Mouse (Mus musculus): ENCODE data around the gene Xylt1. TPM values are rescaled to one million over a fixed set of nuclear protein-coding genes. Genes with fewer than 3 reads are reported as not detected.

Gene Xylt1
- polyA plus RNA-seq, 1 experiment from 2014 or later, result 2.0 TPM

DNA sequence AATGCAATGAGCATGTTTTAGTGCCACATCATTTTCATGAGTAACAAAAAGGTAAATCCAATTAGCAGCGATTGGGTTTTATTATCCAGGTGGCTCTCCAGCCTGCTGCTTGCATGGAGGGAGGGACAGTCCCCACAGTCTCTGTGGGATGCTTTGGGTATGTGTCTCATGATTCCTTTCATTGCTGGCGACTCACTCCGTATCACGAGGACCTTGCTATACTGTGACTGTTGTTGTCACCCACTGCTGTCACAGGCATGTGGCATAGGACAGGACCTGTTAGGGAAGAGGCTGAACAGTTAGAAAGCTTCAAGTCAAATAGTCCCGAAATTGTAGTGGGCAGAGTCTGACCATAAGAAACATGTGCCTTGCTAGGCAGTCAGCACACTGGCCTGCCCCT is 234.1 kb downstream of the Xylt1 start:
- H3K9ac ChIP-seq (replicated peaks), result no peak overlapping the region
- no peak overlapping the region for H3K4me2 ChIP-seq (replicated peaks)
- peaks cover 38% of the 10 kb centered on the region for H3K4me1 ChIP-seq
- H3K36me3 ChIP-seq, result no peaks in the 10 kb centered on the region
- no peak for ATAC-seq (replicated peaks)
- H3K4me3 ChIP-seq, result no peak overlapping the region
- no peaks in the 10 kb centered on the region for H3K9me3 ChIP-seq
- WGBS, result 58% methylated on average over 5 of the region's 5 CpGs
- H3K27ac ChIP-seq (replicated peaks), result no peak overlapping the region
- H3K27me3 ChIP-seq, result no peaks in the 10 kb centered on the region

DNA sequence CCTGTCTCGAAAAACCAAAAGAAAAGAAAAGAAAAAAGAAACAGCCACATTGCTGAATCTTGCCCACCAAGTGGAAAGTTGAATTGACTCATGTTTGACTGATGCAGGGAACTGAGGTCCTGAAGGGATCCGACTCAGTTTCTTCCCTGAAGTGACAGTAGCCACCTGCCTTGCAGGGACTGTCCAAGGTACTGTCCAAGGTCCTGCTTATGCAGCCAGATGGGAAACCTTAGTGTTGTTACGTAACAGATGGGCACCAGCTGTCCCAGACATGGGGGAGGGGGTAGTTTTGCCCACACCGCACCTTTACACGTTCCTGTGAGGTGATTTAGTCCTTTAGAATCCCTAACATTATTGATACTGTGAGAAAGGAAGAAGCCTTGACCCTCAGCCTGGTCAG is 235.5 kb downstream of the Xylt1 start:
- no peaks in the 10 kb centered on the region for H3K27me3 ChIP-seq
- H3K27ac ChIP-seq (replicated peaks), result no peak overlapping the region
- H3K9ac ChIP-seq (replicated peaks), result no peak overlapping the region
- H3K36me3 ChIP-seq, result no peaks in the 10 kb centered on the region
- no peak overlapping the region for H3K4me2 ChIP-seq (replicated peaks)
- ATAC-seq (replicated peaks), result no peak
- no peak overlapping the region for H3K4me3 ChIP-seq
- H3K9me3 ChIP-seq, result no peaks in the 10 kb centered on the region
- 62% methylated on average over 5 of the region's 5 CpGs for WGBS
- peaks cover 35% of the 10 kb centered on the region for H3K4me1 ChIP-seq

DNA sequence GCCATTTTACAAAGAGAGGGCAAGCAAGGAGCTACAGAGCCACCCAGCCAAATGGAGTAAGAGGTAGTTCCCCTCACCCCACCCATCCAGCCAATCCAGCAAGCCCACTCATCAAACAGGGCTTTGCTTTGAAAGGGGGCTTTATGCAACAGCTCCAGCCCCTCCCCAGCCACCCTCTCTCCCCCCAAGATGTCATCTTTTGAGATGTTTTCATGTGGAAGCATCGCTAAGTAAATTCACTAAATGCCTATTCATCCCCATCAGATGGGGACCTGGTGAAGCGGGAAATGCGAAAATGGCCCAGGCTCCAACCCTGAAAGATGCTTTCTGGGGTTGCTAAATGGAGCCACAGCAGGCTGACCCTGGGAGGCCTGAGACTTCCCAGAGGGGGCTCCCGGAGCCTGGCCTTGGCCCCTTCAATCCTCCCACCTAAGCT is 238.0 kb downstream of the Xylt1 start:
- H3K27ac ChIP-seq (replicated peaks), result peak overlapping the region; percentile 57
- 9% methylated on average over 4 of the region's 4 CpGs for WGBS
- H3K9me3 ChIP-seq, result no peaks in the 10 kb centered on the region
- no peaks in the 10 kb centered on the region for H3K36me3 ChIP-seq
- no peak overlapping the region for H3K4me3 ChIP-seq
- H3K9ac ChIP-seq (replicated peaks), result no peak overlapping the region
- H3K4me2 ChIP-seq (replicated peaks), result no peak overlapping the region
- H3K4me1 ChIP-seq, result peaks cover 25% of the 10 kb centered on the region
- peak; percentile 89 for ATAC-seq (replicated peaks)
- no peaks in the 10 kb centered on the region for H3K27me3 ChIP-seq

DNA sequence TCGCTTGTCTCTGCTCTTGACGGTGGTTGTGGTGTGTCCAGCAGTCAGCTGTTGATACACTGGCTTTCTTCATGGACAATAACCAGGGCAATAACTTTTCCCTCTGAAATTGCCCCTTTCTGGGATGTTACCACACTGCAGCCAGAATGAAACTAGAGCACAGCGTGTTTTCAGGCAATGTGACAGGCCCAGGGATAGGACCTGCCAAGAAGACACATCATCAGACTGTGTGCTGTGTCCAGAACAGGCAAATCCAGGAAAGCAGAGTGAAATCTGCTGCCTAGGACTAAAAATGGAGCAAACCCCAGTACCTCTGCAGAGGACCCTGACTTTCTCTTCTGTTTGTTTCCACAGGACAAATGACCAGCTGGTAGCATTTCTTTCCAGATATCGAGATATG is 240.8 kb downstream of the Xylt1 start:
- Histone ChIP-seq H3K9me3 (no peaks in the 10 kb centered on the region), H3K4me1 (peaks cover 23% of the 10 kb centered on the region), H3K27ac (replicated peaks) (no peak overlapping the region), H3K4me2 (replicated peaks) (no peak overlapping the region), H3K36me3 (no peaks in the 10 kb centered on the region), H3K27me3 (no peaks in the 10 kb centered on the region), H3K4me3 (no peak overlapping the region), H3K9ac (replicated peaks) (no peak overlapping the region)
- 82% methylated on average over 4 of the region's 4 CpGs for WGBS
- ATAC-seq (replicated peaks), result no peak

DNA sequence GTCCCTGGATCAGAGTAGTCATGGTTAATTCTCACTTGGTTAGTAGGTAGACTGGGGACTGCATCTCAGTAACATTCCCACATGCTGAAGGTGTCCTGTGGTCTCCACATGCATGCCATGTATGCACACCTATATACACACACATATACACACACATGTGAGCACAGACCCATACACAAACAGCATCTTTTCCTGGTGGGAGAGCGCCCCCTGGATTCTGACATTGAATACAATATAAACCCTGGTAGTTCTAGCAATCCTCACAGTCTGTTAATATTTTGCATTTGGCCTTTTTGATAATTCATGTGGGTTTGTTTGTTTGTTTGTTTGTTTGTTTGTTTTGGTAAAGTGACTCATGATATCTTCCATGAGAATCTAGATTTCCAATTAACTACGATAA is 242.0 kb downstream of the Xylt1 start:
- no peak for ATAC-seq (replicated peaks)
- WGBS, result 92% methylated on average over 2 of the region's 2 CpGs

DNA sequence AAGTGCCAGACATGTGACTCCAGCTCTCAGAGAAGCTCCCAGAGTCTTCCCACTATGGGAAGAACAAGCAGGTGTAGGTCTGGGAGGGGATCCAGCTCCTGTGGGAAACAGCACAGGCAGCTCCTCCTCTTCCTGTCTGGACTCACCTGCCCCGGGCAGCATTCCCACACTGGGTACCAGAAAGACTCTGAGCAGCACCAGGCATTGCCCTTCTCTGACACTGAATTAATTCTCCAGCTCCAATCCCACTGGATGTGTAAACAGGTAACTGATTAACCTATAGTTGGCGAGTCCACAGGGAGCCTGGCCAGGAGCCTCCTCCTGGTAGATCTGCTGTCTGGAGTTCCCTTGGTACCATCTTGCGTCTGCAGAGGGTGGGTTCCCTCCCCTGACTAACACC is 248.0 kb downstream of the Xylt1 start:
- no peak overlapping the region for H3K27ac ChIP-seq (replicated peaks)
- 74% methylated on average over 3 of the region's 3 CpGs for WGBS
- no peaks in the 10 kb centered on the region for H3K36me3 ChIP-seq
- H3K27me3 ChIP-seq, result no peaks in the 10 kb centered on the region
- no peak overlapping the region for H3K4me2 ChIP-seq (replicated peaks)
- H3K9me3 ChIP-seq, result no peaks in the 10 kb centered on the region
- no peak overlapping the region for H3K9ac ChIP-seq (replicated peaks)
- ATAC-seq (replicated peaks), result no peak
- no peak overlapping the region for H3K4me3 ChIP-seq
- peaks cover 12% of the 10 kb centered on the region for H3K4me1 ChIP-seq

More for the DNA sequence above, 242.0 kb downstream of the Xylt1 start:
- H3K36me3 ChIP-seq, result no peaks in the 10 kb centered on the region
- no peak overlapping the region for H3K27ac ChIP-seq (replicated peaks)
- no peak overlapping the region for H3K4me3 ChIP-seq
- H3K9me3 ChIP-seq, result no peaks in the 10 kb centered on the region
- peaks cover 28% of the 10 kb centered on the region for H3K4me1 ChIP-seq
- no peak overlapping the region for H3K4me2 ChIP-seq (replicated peaks)
- H3K27me3 ChIP-seq, result no peaks in the 10 kb centered on the region
- H3K9ac ChIP-seq (replicated peaks), result no peak overlapping the region

DNA sequence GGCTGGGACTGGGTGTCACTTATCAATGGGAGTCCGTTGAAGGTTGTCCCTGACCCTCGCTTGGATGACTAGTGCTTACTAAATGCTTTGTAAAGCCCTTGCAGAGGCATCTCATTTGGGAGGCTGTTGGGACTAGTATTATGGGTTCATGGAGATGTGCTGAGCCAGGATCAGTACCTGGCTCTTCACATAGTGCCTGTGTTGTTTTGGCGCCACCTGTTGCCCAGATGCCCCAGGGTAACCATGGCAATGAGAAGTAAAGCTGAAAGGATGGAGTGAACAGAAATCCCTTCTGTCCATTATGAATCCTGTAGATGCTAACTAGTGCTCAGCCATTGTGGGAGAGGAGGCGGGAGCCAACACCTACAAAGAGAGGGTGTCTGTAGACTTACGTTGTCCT is 249.9 kb downstream of the Xylt1 start:
- Histone ChIP-seq H3K4me1 (peaks cover 12% of the 10 kb centered on the region), H3K27ac (replicated peaks) (no peak overlapping the region), H3K27me3 (no peaks in the 10 kb centered on the region), H3K9me3 (no peaks in the 10 kb centered on the region), H3K4me3 (no peak overlapping the region), H3K36me3 (no peaks in the 10 kb centered on the region), H3K4me2 (replicated peaks) (no peak overlapping the region), H3K9ac (replicated peaks) (no peak overlapping the region)
- ATAC-seq (replicated peaks), result no peak
- WGBS, result 44% methylated on average over 5 of the region's 5 CpGs

DNA sequence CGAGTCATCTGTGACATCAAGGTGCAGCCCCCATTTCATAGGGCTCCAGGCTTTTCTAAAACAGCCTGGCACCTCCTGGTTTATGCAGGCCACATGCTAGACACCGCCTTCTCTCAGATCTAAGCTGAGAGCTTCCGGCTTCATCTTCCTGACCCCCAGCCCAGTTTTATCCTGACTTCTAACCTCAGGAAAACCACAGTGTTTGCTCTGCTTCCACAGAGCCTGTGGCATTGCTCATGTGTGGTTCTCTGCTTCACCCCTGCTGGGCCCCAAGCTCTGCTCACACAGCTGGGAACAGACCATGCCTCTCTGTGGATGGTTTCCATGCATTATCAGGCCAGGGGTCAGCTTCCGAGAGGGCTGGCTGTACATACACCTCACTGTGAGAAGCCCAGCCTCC is 254.8 kb downstream of the Xylt1 start:
- Histone ChIP-seq H3K27me3 (no peaks in the 10 kb centered on the region), H3K4me3 (no peak overlapping the region), H3K27ac (replicated peaks) (no peak overlapping the region), H3K4me2 (replicated peaks) (no peak overlapping the region), H3K9me3 (no peaks in the 10 kb centered on the region), H3K9ac (replicated peaks) (no peak overlapping the region), H3K36me3 (no peaks in the 10 kb centered on the region), H3K4me1 (peaks cover 3% of the 10 kb centered on the region; the same call in 1 of the 2 replicates)
- WGBS, result 64% methylated on average over 4 of the region's 4 CpGs
- ATAC-seq (replicated peaks), result no peak

DNA sequence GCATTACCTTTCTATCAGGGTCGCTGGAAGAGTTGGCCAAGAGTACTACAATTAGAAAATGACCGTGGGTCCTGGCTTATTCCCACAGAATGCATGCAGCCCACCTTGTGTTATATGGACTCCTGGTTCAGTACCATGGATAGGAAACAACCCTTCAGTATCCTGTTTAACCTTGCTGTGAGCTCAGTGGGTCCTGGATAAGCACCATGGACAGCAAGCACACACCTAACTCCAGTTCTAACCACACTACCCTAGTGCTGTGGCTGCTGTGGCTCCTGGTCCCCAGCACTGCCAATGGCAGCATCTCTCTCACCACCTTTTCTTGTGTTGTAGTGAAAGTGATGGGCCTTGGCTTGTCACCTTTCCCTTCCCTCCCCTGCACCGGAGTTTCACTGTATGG is 255.9 kb downstream of the Xylt1 start:
- Histone ChIP-seq H3K36me3 (no peaks in the 10 kb centered on the region), H3K27me3 (no peaks in the 10 kb centered on the region), H3K4me1 (no peaks in the 10 kb centered on the region), H3K9ac (replicated peaks) (no peak overlapping the region), H3K4me2 (replicated peaks) (no peak overlapping the region), H3K4me3 (no peak overlapping the region), H3K9me3 (no peaks in the 10 kb centered on the region), H3K27ac (replicated peaks) (no peak overlapping the region)
- 78% methylated on average over 3 of the region's 3 CpGs for WGBS
- ATAC-seq (replicated peaks), result no peak

DNA sequence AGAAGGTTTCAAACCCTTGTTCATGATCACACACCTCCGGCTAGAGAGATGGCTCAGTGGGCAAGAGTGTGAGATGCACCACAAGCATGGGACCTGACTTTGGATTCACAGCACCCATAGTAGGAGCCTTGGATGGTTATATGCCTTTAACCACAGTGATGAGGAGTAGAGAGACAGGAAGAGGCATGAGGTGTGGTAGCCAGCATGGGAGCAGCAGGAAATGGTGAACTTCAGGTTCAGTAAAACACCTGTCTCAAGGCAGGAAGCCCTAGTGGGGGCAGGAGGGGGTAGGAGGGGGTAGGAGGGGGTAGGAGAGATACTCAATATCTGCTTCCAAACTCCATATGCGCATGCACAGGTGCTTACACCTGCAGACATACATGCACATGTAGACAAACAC is 257.2 kb downstream of the Xylt1 start:
- WGBS, result 92% methylated on average over 2 of the region's 2 CpGs

DNA sequence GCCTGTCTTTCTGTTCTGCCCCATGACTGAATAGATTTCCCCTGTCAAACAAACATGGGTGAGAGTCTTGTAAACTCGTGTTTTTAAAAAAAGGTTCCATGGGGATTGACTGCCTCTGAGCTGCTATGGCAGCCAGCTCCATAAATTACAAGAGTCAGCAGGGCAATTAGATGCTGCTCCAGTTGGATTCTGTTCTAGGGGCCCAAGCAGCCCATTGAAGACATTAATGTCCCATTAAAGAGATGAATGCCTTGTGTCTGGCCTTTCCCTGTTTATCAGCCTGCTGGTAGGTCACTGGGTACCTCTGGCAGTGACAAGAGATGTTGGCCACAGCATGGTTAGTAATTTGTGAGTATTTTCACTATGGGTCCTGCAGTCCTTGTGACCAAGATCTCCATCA is 271.9 kb downstream of the Xylt1 start:
- Histone ChIP-seq H3K9me3 (no peaks in the 10 kb centered on the region), H3K27ac (replicated peaks) (no peak overlapping the region), H3K4me3 (no peak overlapping the region), H3K27me3 (no peaks in the 10 kb centered on the region), H3K9ac (replicated peaks) (no peak overlapping the region), H3K4me1 (no peaks in the 10 kb centered on the region), H3K4me2 (replicated peaks) (no peak overlapping the region), H3K36me3 (no peaks in the 10 kb centered on the region)
- 85% methylated on average over 1 of the region's 1 CpGs for WGBS
- no peak for ATAC-seq (replicated peaks)

More for the DNA sequence above, 257.2 kb downstream of the Xylt1 start:
- Histone ChIP-seq H3K36me3 (no peaks in the 10 kb centered on the region), H3K4me1 (no peaks in the 10 kb centered on the region), H3K27me3 (no peaks in the 10 kb centered on the region), H3K4me3 (no peak overlapping the region), H3K9me3 (no peaks in the 10 kb centered on the region), H3K27ac (replicated peaks) (no peak overlapping the region), H3K4me2 (replicated peaks) (no peak overlapping the region), H3K9ac (replicated peaks) (no peak overlapping the region)
- ATAC-seq (replicated peaks), result no peak

DNA sequence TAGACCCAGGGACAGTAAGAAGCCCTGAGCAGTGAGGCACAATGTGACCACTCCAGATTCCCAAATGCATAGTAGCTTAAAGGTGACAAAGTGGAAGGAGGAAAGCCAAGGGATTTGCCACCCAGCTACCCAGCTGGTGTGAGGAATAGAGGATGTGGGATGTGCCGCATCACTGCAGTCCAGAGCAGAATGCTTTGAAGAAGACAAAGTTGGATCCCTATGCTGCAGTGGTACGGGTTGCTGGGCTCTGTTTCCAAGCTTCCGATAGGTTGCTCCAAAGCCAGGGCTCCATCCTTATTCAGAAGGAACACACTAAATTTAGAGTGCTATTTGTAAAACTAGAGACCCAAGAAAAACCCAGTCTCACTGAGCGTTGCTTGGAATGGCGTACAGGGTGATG is 275.0 kb downstream of the Xylt1 start:
- no peak for ATAC-seq (replicated peaks)

DNA sequence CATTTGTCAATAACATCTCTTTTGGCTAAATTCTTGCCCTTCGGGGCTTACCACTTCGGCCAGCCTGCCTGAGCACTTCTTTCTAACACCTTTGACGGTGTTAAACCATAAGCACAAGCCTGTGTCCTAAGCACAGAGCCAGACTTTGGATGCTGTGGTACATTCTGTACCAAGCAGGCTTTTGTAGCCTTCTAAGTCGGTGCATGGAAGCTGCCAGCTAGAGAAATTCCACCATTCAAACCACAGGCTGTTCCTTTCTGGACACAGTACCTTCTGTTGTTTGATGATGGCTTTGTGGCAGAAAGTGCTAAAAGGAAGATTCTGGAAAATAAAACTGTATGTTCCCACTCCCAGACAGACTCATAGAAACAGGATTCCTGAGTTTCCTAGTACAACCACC is 277.4 kb downstream of the Xylt1 start:
- Histone ChIP-seq H3K9me3 (no peaks in the 10 kb centered on the region), H3K27me3 (no peaks in the 10 kb centered on the region), H3K27ac (replicated peaks) (no peak overlapping the region), H3K4me1 (no peaks in the 10 kb centered on the region), H3K4me2 (replicated peaks) (no peak overlapping the region), H3K36me3 (no peaks in the 10 kb centered on the region), H3K4me3 (no peak overlapping the region), H3K9ac (replicated peaks) (no peak overlapping the region)
- 84% methylated on average over 4 of the region's 4 CpGs for WGBS
- ATAC-seq (replicated peaks), result no peak

More for the DNA sequence above, 275.0 kb downstream of the Xylt1 start:
- Histone ChIP-seq H3K27ac (replicated peaks) (no peak overlapping the region), H3K4me3 (no peak overlapping the region), H3K9me3 (no peaks in the 10 kb centered on the region), H3K27me3 (no peaks in the 10 kb centered on the region), H3K36me3 (no peaks in the 10 kb centered on the region), H3K9ac (replicated peaks) (no peak overlapping the region), H3K4me1 (no peaks in the 10 kb centered on the region), H3K4me2 (replicated peaks) (no peak overlapping the region)
- 95% methylated on average over 5 of the region's 5 CpGs for WGBS

Data from forebrain, embryonic 15.5 days (tissue).